Mouse (Mus musculus): ENCODE measurements around the gene Yap1.

Yap1 gene

DNA sequence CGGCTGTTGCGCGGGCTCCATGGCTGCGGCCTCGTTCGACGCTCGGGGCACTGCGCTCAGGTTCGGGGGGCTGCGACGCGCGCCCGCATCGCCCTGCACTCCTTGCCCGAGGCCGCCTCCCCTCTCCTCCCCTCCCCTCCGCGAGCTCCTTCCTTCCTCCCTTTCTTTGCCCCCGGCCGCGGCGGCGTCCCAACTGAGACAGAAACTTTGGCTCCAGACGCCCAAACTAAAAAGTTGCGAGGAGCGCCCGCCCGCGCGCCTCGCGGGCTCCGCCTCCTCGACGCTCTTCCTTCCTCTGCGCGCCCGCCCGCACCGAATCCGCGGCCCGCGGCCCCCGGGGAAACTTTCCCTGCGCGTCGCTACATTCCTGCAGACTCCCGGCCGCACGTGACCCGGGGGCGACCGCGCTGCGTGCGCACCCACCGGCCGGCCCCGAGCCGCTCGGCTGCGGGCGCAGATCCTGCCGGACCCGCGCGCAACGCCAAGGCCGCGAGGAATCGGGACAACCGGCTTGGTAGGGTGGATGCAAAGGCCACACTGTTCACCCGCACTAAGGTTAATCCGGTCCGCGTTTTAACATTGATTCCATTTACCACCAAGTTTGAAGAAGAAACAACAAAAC, at the start of gene Yap1:
Gene Yap1, minus strand, starts transcription at position 227 of the 622 bp plus-strand sequence.
- DNase-seq (ENCODE audit: low spot score), result peak; percentile 93

DNA sequence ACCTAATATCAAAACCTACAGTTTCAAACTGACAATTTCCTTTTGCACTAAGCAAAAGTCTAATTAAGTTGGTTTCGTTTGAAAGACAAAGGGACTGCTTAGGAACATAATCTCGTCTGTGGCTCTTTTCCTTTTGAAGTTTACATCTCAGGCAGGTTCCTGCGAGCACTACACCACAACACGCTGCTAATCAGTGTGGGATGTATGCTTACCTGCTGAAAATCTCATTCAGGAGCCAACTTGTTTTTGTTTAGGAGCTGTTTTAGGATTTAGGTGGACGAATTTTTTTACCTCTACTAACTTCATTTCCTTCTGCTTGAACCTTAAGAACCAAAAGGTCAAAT, 38.6 kb upstream of the Yap1 start:
- no peak for DNase-seq (ENCODE audit: low spot score)

DNA sequence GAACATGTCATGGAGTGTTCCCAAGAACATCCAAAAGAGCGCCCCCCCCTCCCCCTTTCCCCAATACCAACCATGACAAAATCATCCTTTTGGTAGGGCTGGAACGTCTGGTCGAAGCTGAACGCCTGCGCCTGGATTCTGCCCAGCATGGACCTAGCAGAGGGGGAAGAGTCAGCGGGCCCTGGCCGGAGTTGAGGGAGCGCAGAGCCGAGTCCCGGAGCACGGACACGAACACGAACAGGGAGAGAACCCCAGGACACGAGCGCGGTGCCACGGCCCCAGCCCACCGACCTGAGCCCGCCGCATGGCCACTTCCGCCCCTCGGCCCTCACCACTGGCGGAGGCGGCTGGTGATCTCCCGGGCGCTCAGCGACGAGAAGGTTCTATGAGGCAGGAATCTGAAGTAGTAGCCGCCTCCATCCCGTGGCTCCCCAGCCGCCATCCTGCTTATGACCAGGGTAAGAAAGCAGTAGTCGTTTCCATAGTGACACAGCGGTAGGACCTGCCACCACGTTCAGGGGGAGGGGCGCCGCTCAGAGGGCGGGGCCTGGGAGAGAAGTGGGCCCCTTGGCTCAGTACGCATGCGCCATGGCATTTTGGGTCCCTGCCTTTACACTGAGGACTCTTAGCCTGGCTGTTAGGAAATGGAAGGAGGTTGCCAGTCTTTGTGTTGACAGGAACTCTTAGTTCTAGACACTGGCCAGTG, 38.1 kb upstream of the Yap1 start, which contains the start of gene Cfap300:
Gene Cfap300, minus strand, starts transcription at position 486 of the 706 bp plus-strand sequence.
- peak; percentile 97 for DNase-seq (ENCODE audit: low spot score)

DNA sequence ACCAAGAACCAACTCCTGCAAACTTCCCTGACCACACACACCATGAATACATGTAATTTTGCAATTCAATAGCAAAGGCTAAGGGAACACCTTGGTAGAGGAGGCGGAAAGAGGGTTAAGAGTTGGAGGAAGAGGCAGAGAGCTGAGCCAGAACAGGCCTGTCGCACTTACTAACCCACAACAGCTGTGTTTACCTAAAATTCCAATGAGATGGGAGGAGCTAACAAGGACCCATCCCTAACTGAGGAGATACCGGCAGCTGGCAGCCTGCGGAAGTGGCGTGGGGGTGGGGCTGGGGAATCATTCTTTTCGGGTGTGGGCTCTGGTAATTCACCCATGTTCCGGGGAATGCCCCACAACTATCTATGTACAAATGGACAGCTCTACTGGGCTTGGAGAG, 31.1 kb upstream of the Yap1 start:
- no peak for DNase-seq (ENCODE audit: low spot score)

DNA sequence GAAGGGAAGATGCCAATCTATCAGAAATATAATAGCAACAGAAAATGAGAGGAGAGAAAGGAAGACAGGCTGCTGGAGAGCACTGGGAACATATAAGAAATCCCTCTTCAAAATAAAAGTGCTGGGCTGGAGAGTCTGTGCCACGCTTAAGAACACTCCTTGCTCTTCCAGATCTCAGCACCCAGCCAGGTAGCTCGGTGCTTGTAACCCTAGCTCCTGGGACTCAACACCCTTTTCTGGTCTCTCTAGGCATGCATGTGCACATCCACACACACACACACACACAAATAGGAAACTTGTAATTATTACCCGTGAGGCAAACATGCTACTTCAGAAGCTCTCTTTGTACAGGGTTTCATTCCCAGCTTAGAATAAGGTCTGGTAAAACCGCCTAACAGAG, 30.7 kb upstream of the Yap1 start:
- DNase-seq (ENCODE audit: low spot score), result no peak

DNA sequence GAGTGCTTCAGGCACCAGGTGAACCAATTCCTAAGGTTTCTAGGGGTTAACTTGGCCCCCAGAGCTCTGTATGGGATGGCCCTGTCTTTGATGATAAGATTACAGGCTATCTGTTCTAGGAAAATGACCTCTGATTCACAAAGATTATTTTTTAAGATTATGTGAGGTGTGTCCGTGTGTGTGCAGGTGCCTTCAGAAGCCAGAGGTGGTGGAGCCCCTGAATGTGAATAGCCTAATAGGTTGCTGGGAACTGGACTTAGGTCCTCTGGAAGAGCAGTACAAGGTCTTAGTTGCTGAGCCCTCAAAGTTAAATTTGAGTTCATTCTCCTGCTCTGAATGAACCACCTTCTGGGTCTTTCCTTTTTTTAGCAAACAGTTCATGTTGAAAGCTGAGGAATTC, 29.7 kb upstream of the Yap1 start:
- DNase-seq (ENCODE audit: low spot score), result no peak

DNA sequence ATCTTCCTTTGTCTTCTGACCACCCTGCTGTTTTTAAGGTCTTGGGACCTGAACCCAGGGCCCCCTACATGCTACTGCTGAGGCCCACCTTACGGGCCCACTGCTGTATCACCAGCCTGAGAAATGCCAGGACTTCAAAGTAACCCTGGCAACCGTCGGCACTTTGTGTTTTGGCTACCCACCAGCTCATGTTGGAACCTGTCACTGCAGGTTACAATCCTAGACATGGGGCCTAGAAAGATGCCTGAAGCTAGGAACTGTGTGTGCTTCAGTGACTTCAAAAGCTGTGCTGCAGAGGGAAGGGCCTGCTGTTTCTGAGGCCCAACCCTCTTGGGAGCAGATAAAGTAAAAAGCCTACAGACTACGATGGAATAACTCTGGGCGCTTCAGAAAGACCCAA, 28.5 kb upstream of the Yap1 start:
- DNase-seq (ENCODE audit: low spot score), result no peak

DNA sequence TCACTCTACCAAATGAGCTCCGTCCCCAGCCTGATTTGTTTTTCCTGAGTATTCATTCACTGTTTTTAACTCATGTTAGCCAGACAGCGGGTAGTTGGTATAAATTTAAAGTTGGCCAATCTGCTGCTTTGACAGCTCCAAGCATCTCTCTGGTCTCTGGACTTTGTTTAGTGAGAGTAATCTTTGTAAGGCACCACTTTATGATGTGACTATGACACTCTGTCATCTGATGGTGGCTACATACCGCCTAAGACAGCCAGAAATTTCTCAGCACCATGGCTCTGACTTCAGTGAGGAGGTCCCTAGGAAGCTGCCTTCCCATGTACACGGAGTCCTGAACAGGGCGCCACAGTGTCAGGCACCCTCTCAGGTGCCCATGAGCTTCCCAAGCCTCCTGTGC, 14.2 kb upstream of the Yap1 start:
- no peak for DNase-seq (ENCODE audit: low spot score)

DNA sequence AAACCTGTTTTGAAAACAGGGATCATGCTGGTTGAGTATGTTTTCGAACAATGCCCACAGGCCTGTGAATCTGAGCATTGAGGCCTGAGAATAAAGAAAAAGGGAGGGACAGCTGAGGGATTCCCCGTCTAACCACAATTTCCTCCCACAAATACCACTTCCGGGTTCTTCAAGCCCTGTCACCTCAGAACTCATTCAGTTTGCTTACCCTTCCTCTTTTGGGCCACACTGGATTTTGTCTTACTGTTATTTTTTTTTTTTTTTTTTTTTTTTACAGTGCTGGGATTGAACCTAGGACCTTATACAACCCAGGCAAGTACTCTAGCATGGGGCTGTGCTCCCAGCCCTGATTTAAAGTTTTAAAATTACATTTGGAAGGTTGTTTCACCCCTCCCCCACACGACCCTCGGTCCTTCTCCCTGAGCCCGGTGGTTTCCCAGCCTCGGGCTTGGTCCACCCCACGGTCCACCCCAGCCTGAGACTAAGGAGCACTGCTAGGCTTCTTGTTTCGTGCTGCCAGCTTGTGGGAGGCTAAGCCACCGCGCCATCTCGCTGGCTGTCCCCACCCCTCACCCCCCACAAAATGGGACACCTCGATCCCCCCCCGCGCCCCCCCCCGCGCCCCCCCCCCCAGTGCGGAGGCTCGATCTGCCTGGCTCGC, 13.0 kb upstream of the Yap1 start:
- peak; percentile 12 for DNase-seq (ENCODE audit: low spot score)

DNA sequence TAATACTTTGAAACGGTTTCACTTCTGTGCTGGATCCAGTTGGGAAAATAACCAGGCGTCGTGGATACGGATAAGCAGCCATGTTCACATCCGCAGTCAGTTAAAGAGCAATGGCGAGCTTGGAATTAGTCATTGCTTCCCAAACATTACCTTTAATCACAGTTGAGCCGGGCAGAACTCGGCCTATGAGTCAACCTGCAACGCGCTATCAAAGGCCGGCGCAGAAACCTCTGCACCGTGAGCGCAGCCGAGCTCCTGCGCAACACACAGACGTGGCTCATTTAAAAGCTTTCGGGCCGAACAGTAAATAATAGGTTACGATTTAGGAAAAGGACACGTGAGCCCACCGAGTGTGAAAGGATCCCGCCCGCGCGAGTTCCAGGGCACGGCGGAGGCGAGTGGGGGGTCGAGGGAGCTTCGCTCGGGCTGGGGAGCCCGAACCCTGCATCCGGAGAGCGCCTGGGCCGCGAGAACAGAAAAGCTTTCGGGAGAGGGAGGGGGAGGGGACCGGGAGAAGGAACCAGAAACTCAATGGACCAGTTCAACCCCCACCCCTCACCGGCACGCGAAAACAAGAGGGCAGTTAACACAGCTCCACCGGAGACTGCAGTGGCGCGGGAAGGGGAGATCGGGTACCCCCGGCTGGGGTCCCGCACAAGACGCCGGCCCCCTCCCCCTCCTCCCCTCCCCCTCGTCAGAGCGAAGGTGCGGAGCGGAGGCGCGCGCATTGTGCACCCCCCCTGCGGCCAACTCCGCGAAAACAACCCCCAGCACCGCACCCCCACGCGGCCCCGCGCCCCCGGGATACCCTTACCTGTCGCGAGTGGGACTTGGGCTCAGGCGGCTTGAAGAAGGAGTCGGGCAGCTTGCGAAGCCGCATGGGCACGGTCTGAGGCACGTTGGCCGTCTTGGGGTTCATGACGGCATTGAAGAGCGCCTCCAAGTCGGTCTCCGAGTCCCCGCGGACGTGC, 810 bp downstream of the Yap1 start:
- DNase-seq (ENCODE audit: low spot score), result peak; percentile 73

DNA sequence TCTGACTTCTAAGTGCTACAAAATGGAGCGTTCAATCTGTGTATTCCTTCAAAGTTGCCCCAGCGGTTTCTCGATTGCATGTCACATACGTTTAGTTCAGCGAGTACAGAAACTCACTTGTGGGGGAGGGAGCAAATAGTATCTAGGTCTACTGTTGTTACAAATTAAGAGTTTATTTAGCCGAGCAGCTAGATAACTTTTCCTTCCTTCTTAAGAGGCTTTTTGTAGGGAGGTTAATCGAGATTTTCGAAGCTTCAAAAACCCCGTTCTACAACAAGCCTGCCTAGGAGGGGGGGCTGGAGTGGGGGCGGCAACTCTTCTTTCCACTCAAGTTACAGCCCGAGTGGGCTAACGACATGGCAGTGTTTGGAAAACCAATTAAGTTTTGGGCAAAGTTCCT, 1.6 kb downstream of the Yap1 start:
- DNase-seq (ENCODE audit: low spot score), result no peak

DNA sequence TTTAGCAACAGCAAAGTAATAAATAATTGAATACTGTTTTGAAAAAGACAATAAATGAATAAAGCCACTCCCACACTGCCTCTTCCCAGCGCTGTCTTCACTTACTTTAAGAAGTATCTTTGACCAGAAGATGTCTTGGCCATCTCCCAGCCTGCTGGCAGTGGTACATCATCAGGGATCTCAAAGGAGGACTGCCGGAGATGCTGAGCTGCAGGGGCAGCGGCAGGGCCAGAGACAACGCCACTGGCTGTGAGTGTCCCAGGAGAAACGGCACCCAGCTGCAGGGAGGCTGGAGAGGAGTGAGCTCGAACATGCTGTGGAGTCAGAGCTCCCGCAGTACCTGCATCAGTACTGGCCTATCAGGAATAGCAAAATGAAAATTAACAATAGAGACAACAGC, 3.0 kb downstream of the Yap1 start:
- no peak for DNase-seq (ENCODE audit: low spot score)

DNA sequence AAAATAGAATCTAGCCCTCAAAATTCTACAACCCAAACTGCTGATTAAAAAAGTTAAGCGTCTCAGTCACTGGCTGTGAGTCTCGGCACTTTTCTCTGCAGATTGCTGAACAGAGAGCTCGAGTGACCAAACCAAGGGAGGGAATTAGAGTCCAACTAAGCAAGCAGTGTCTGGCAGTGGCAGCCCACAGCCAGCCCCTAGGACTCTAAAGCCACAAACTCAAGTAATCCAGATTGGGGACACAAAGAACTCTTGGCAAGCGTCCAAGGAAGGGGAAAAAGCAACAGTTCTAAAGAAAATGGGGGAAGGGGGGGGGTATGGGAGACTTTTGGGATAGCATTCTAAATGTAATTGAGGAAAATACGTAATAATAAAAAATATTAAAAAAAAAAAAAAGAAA, 10.1 kb downstream of the Yap1 start:
- DNase-seq (ENCODE audit: low spot score), result no peak

DNA sequence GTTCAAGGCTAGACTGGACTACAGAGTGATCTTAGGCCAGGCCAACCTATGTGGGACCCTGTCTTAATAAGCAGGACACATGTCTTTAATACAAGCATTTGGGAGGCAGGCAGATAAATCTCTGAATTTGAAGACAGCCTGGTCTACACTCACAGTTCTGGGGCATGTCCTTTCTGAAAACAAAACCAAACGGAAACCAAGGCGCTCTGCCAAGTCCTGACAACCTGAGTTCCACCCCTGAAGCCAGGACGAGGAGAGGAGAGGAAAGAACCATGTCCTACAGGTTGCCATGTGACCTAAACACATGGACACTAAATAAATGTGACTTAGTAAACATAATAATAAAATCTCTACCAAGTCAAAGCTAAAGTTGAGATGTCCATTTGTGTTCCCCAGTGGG, 11.7 kb downstream of the Yap1 start:
- no peak for DNase-seq (ENCODE audit: low spot score)

DNA sequence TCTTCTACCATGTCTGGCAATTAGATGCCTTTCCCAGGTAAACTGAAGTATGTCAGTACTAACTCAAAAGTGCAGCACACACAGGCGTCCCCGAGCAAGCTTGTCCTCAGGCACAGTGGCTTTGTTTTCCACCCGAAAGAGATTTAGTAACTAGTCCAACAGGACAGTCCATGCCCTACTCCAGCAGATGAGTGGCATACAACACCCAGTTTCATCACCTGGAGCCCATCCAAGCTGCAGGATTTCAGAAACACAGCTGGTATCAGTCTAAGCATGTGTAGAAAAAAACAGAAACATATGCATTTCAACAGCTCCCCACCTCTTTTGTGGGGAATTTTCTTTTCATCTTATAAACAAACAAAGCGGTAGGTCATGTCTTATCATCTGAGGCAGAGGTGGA, 13.5 kb downstream of the Yap1 start:
- DNase-seq (ENCODE audit: low spot score), result no peak

DNA sequence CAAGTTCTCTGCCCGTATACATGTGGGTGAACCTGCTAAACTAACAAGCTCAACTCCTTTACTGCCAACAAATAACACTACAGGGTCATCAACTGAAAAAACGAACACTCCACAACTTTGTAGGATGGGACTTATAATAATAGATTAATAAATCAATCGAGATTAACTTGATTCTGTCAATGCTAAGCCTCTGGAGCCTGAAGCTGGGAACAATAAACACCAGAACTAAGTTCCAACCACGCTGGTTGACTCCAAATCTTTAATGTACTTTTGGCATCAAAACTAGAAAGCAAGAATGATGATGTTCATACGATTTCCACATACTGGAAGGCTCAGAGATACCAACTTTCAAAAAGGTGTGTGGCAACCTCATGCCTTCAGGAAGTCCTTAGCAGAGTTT, 17.3 kb downstream of the Yap1 start:
- no peak for DNase-seq (ENCODE audit: low spot score)

DNA sequence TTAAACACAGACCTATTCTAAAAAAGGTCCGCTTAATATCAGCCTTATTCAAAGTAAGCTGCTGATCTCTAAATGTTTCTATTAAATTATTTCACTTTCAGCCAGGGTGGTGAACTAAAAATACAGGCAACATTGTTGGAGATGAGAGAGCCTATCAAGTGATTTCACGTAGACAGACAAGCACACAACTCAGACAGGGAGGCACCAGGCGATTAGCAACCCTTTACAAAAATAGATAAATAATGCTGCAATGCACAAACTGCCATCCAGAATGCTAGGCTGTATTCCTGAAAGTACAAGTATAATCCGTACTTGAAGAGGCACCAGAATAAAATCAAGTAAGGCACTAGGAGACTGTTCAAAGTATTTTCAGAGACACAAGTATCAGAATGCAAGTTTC, 20.1 kb downstream of the Yap1 start:
- DNase-seq (ENCODE audit: low spot score), result no peak

DNA sequence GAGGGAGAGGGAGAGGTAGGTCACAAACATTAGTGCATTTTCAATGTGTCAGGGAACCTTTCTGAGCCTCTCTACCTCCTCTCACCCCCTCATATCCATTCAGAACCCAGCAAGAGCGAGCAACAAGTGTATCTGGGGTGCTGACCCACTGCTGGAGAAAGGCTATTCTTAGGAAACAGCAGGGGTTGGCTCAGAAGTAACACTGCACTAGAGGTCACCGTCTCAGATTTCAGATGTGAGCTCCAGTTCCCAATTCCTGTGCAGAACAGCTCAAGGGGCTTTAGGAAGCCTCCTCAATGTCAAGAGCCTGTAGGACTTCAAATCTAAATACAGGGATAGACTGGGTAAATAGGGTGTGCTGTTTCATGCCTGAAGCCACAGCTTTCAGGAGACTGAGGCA, 20.7 kb downstream of the Yap1 start:
- DNase-seq (ENCODE audit: low spot score), result no peak

DNA sequence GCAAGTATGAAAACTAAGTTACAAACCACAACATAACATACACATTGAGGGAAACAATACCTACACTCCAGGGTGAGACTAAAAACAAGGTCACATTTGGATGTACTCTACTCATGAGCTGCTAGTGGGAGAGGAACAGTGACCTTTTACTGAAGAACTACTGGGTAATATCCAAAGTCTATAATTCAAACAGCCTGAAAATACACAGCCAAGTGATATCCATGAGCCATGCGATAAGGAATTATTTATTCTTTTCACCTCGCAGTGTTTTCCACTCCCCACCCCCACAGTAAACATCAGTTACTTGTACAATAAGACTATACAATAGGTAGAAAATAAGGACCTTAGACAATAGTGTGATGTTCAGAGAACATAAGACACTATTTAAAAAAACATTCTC, 24.2 kb downstream of the Yap1 start:
- no peak for DNase-seq (ENCODE audit: low spot score)

DNA sequence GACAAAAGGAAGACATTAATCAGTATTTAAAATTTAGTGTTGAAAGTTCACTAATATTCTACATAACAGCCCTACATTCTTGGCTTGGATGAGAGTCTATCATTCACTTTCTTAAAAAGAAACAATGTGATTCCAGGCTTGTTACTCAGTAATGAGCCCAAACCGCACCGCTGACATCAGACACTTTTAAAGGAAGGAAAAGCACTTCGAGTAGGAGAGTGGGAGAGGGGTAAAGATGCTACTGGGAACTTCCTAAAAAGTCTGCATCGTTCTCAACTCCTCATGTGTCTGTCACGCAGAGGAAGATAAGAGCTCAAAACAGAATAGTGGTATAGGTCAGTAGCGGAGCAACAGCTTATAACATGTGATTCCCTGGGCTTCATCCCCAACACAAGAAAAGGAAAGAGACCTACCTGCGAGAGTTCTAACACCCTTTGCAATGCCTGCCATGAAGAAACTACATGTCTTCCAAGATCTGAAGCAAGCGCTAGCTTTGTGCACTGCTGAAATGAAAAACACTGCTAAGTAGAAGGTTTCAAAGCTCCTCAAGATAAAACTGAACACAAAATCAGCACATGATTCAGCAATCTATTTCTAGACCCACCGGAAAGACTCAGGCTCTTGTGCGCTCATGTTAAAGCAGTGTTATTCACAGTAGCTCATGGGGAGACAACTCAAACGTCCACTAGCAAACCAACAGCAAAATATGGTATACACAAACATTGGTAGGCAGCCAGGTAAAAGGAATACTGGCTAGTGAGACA, 25.1 kb downstream of the Yap1 start:
- no peak for DNase-seq (ENCODE audit: low spot score)

DNA sequence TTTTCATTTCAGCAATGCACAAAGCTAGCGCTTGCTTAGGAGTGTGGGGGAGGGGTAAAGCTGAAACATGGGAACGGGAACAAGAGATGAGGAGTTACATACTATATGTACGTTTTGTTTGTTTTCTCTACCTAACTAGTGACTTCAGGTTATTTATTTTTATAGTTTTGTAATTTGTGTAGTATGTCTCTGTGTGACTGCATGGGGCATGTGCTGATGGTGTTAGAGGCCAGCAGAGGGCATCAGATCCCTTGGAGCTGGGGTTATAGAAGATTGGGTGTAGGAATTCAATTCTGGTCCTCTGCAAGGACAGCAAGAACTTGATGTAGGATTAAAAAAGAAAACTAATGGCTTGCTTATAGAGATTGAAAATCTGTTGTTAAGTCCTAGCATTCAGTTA, 25.9 kb downstream of the Yap1 start:
- no peak for DNase-seq (ENCODE audit: low spot score)

DNA sequence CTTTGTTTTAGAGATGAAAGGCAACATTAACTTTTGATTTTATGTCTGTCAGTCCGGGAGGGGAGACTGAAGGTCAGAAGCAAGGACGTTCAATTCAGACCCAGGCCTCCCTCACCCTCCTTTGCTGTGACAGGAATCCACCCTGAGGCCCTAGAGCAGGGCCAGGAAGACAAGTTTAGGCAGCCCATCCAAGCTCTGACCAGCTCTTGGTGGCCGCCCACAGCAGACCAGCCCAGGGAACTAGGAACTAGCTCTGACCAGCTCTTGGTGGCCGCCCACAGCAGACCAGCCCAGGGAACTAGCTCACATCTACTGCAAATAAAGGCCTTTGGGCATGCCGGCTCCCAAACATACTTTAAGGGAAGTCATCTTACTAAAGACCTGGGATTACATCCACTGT, 26.8 kb downstream of the Yap1 start:
- DNase-seq (ENCODE audit: low spot score), result no peak
